Mouse (Mus musculus): ENCODE results near the gene Cfap54. TPM values are rescaled to one million over a fixed set of nuclear protein-coding genes. Genes with fewer than 3 reads are reported as not detected.

The Cfap54 gene
- total RNA-seq, 1 experiment, result 0.31 TPM

- no peaks in the 10 kb centered on the region for H3K4me1 ChIP-seq (ENCODE audit: control insufficient read depth in 2 of 2, insufficient read depth in 2 of 2, low read length in 2 of 2, poor library complexity in 1 of 2)
- H3K9me3 ChIP-seq (ENCODE audit: control insufficient read depth, insufficient read depth, low read depth, low read length), result no peaks in the 10 kb centered on the region
- TF ChIP-seq ZC3H11A (IDR thresholded peaks at IDR 0.05; ENCODE audit: borderline replicate concordance, low read depth, low read length) (no peak), MAFK (IDR thresholded peaks at IDR 0.05; ENCODE audit: insufficient read depth, low read depth, low read length) (no peak), CHD2 (IDR thresholded peaks at IDR 0.05; ENCODE audit: low read depth, low read length) (no peak), HCFC1 (IDR thresholded peaks at IDR 0.05; ENCODE audit: borderline replicate concordance, insufficient read depth, low read length) (no peak), ZNF384 (IDR thresholded peaks at IDR 0.05; ENCODE audit: low read depth, low read length) (no peak)
- H3K36me3 ChIP-seq (ENCODE audit: control insufficient read depth, insufficient read depth, low read length, poor library complexity, severe bottlenecking), result no peaks in the 10 kb centered on the region
- DNase-seq (ENCODE audit: low read depth, low spot score), result no peak
- H3K4me3 ChIP-seq (ENCODE audit: insufficient read depth in 1 of 2, low read depth in 1 of 2, low read length in 2 of 2, poor library complexity in 1 of 2, severe bottlenecking in 1 of 2), result no peak overlapping the region
- in situ Hi-C loops (cut with MboI; ENCODE audit: low sequenced_read_pairs in 2 of 2, unreplicated experiment in 2 of 2), result loop anchor here (10.0 to 25.0 kb wide), 4 partner anchors 220 to 747 kb away; partner anchors contain the start of gene Snrpf (in 1 of the 2)
- H3K9ac ChIP-seq (ENCODE audit: insufficient read depth, low read depth, low read length, poor library complexity, severe bottlenecking), result no peak overlapping the region
- no peak overlapping the region for H3K27ac ChIP-seq (ENCODE audit: insufficient read depth, low read depth, low read length, poor library complexity, severe bottlenecking)
These were observed 16.4 kb downstream of the Cfap54 start for GRCm38 (mm10) chr10:93064973-93065372.

GRCm38 (mm10) chr10:93063576-93063975, 17.8 kb downstream of the Cfap54 start:
- DNase-seq (ENCODE audit: low read depth, low spot score), result no peak
- H3K36me3 ChIP-seq (ENCODE audit: control insufficient read depth, insufficient read depth, low read length, poor library complexity, severe bottlenecking), result no peaks in the 10 kb centered on the region
- H3K27ac ChIP-seq (ENCODE audit: insufficient read depth, low read depth, low read length, poor library complexity, severe bottlenecking), result no peak overlapping the region
- in situ Hi-C loops (cut with MboI; ENCODE audit: low sequenced_read_pairs in 2 of 2, unreplicated experiment in 2 of 2), result loop anchor here (10.0 to 25.0 kb wide), 4 partner anchors 221 to 749 kb away; partner anchors contain the start of gene Snrpf (in 1 of the 2)
- no peak overlapping the region for H3K4me3 ChIP-seq (ENCODE audit: insufficient read depth in 1 of 2, low read depth in 1 of 2, low read length in 2 of 2, poor library complexity in 1 of 2, severe bottlenecking in 1 of 2)
- no peak overlapping the region for H3K9ac ChIP-seq (ENCODE audit: insufficient read depth, low read depth, low read length, poor library complexity, severe bottlenecking)
- TF ChIP-seq CHD2 (IDR thresholded peaks at IDR 0.05; ENCODE audit: low read depth, low read length), result no peak
- TF ChIP-seq HCFC1 (IDR thresholded peaks at IDR 0.05; ENCODE audit: borderline replicate concordance, insufficient read depth, low read length), result no peak
- no peak for TF ChIP-seq MAFK (IDR thresholded peaks at IDR 0.05; ENCODE audit: insufficient read depth, low read depth, low read length)
- TF ChIP-seq ZNF384 (IDR thresholded peaks at IDR 0.05; ENCODE audit: low read depth, low read length), result no peak
- no peak for TF ChIP-seq ZC3H11A (IDR thresholded peaks at IDR 0.05; ENCODE audit: borderline replicate concordance, low read depth, low read length)
- H3K9me3 ChIP-seq (ENCODE audit: control insufficient read depth, insufficient read depth, low read depth, low read length), result no peaks in the 10 kb centered on the region
- H3K4me1 ChIP-seq (ENCODE audit: control insufficient read depth in 2 of 2, insufficient read depth in 2 of 2, low read length in 2 of 2, poor library complexity in 1 of 2), result no peaks in the 10 kb centered on the region

GRCm38 (mm10) chr10:93062395-93062794, 19.0 kb downstream of the Cfap54 start:
- H3K4me3 ChIP-seq (ENCODE audit: insufficient read depth in 1 of 2, low read depth in 1 of 2, low read length in 2 of 2, poor library complexity in 1 of 2, severe bottlenecking in 1 of 2), result no peak overlapping the region
- no peaks in the 10 kb centered on the region for H3K36me3 ChIP-seq (ENCODE audit: control insufficient read depth, insufficient read depth, low read length, poor library complexity, severe bottlenecking)
- no peak for TF ChIP-seq ZC3H11A (IDR thresholded peaks at IDR 0.05; ENCODE audit: borderline replicate concordance, low read depth, low read length)
- no peaks in the 10 kb centered on the region for H3K9me3 ChIP-seq (ENCODE audit: control insufficient read depth, insufficient read depth, low read depth, low read length)
- no peak overlapping the region for H3K27ac ChIP-seq (ENCODE audit: insufficient read depth, low read depth, low read length, poor library complexity, severe bottlenecking)
- DNase-seq (ENCODE audit: low read depth, low spot score), result no peak
- H3K9ac ChIP-seq (ENCODE audit: insufficient read depth, low read depth, low read length, poor library complexity, severe bottlenecking), result no peak overlapping the region
- no peaks in the 10 kb centered on the region for H3K4me1 ChIP-seq (ENCODE audit: control insufficient read depth in 2 of 2, insufficient read depth in 2 of 2, low read length in 2 of 2, poor library complexity in 1 of 2)
- in situ Hi-C loops (cut with MboI; ENCODE audit: low sequenced_read_pairs in 2 of 2, unreplicated experiment in 2 of 2), result loop anchor here (10.0 to 25.0 kb wide), 4 partner anchors 222 to 750 kb away; partner anchors contain the start of gene Snrpf (in 1 of the 2)

- Histone ChIP-seq H3K9ac (ENCODE audit: insufficient read depth, low read depth, low read length, poor library complexity, severe bottlenecking) (no peak overlapping the region), H3K9me3 (ENCODE audit: control insufficient read depth, insufficient read depth, low read depth, low read length) (no peaks in the 10 kb centered on the region), H3K4me3 (ENCODE audit: insufficient read depth in 1 of 2, low read depth in 1 of 2, low read length in 2 of 2, poor library complexity in 1 of 2, severe bottlenecking in 1 of 2) (no peak overlapping the region), H3K4me1 (ENCODE audit: control insufficient read depth in 2 of 2, insufficient read depth in 2 of 2, low read length in 2 of 2, poor library complexity in 1 of 2) (no peaks in the 10 kb centered on the region), H3K27ac (ENCODE audit: insufficient read depth, low read depth, low read length, poor library complexity, severe bottlenecking) (no peak overlapping the region), H3K36me3 (ENCODE audit: control insufficient read depth, insufficient read depth, low read length, poor library complexity, severe bottlenecking) (no peaks in the 10 kb centered on the region)
- in situ Hi-C loops (cut with MboI; ENCODE audit: low sequenced_read_pairs in 2 of 2, unreplicated experiment in 2 of 2), result loop anchor here (25.0 kb wide), 3 partner anchors 358 to 758 kb away; partner anchors contain the start of gene Snrpf (in 1 of the 2)
- TF ChIP-seq MAFK (IDR thresholded peaks at IDR 0.05; ENCODE audit: insufficient read depth, low read depth, low read length) (no peak), CHD2 (IDR thresholded peaks at IDR 0.05; ENCODE audit: low read depth, low read length) (no peak), ZNF384 (IDR thresholded peaks at IDR 0.05; ENCODE audit: low read depth, low read length) (no peak), HCFC1 (IDR thresholded peaks at IDR 0.05; ENCODE audit: borderline replicate concordance, insufficient read depth, low read length) (no peak)
- no peak for DNase-seq (ENCODE audit: low read depth, low spot score)
These were observed 27.6 kb downstream of the Cfap54 start for GRCm38 (mm10) chr10:93053867-93054266.

GRCm38 (mm10) chr10:93053315-93053714, 28.1 kb downstream of the Cfap54 start:
- no peak for DNase-seq (ENCODE audit: low read depth, low spot score)
- TF ChIP-seq ZNF384 (IDR thresholded peaks at IDR 0.05; ENCODE audit: low read depth, low read length), result no peak
- no peak for TF ChIP-seq MAFK (IDR thresholded peaks at IDR 0.05; ENCODE audit: insufficient read depth, low read depth, low read length)
- TF ChIP-seq HCFC1 (IDR thresholded peaks at IDR 0.05; ENCODE audit: borderline replicate concordance, insufficient read depth, low read length), result no peak
- no peak for TF ChIP-seq CHD2 (IDR thresholded peaks at IDR 0.05; ENCODE audit: low read depth, low read length)
- TF ChIP-seq ZC3H11A (IDR thresholded peaks at IDR 0.05; ENCODE audit: borderline replicate concordance, low read depth, low read length), result no peak
- H3K9ac ChIP-seq (ENCODE audit: insufficient read depth, low read depth, low read length, poor library complexity, severe bottlenecking), result no peak overlapping the region
- H3K36me3 ChIP-seq (ENCODE audit: control insufficient read depth, insufficient read depth, low read length, poor library complexity, severe bottlenecking), result no peaks in the 10 kb centered on the region
- H3K9me3 ChIP-seq (ENCODE audit: control insufficient read depth, insufficient read depth, low read depth, low read length), result no peaks in the 10 kb centered on the region
- H3K4me1 ChIP-seq (ENCODE audit: control insufficient read depth in 2 of 2, insufficient read depth in 2 of 2, low read length in 2 of 2, poor library complexity in 1 of 2), result no peaks in the 10 kb centered on the region
- no peak overlapping the region for H3K4me3 ChIP-seq (ENCODE audit: insufficient read depth in 1 of 2, low read depth in 1 of 2, low read length in 2 of 2, poor library complexity in 1 of 2, severe bottlenecking in 1 of 2)
- H3K27ac ChIP-seq (ENCODE audit: insufficient read depth, low read depth, low read length, poor library complexity, severe bottlenecking), result no peak overlapping the region
- in situ Hi-C loops (cut with MboI; ENCODE audit: low sequenced_read_pairs in 2 of 2, unreplicated experiment in 2 of 2), result loop anchor here (25.0 kb wide), 3 partner anchors 359 to 759 kb away; partner anchors contain the start of gene Snrpf (in 1 of the 2)
